Mouse (Mus musculus): ENCODE data around the gene Sin3a.

Gene Sin3a

GRCm38 (mm10) chr9:57137777-57138176, 65.9 kb downstream of the Sin3a start:
- DNase-seq = no peak

GRCm38 (mm10) chr9:57138507-57138906, 66.7 kb downstream of the Sin3a start:
- DNase-seq = no peak

- DNase-seq = no peak
Observed at GRCm38 (mm10) chr9:57139110-57139509, 67.3 kb downstream of the Sin3a start.

- no peak for DNase-seq
Observed at GRCm38 (mm10) chr9:57139571-57139970, 67.7 kb downstream of the Sin3a start.

- no peak for DNase-seq
Observed at GRCm38 (mm10) chr9:57141417-57142353, 69.8 kb downstream of the Sin3a start.

- no peak for DNase-seq
Observed at GRCm38 (mm10) chr9:57143212-57143611, 71.4 kb downstream of the Sin3a start.

- DNase-seq = no peak
Observed at GRCm38 (mm10) chr9:57144830-57145229, 73.0 kb downstream of the Sin3a start.

GRCm38 (mm10) chr9:57146451-57147066, 74.7 kb downstream of the Sin3a start:
- no peak for DNase-seq

- no peak for DNase-seq
Observed at GRCm38 (mm10) chr9:57147205-57148143, 75.6 kb downstream of the Sin3a start.

GRCm38 (mm10) chr9:57148144-57148878, 76.5 kb downstream of the Sin3a start, which contains the start of gene Neil1:
Gene Neil1 (minus strand): TSS chr9:57148305.
- DNase-seq = peak; percentile 86 to 93

GRCm38 (mm10) chr9:57149021-57149420, 77.2 kb downstream of the Sin3a start:
- DNase-seq = peak in 1 of 2 experiments; percentile 28

- DNase-seq = no peak
Observed at GRCm38 (mm10) chr9:57150192-57150591, 78.4 kb downstream of the Sin3a start.

- no peak for DNase-seq
Observed at GRCm38 (mm10) chr9:57152331-57152730, 80.5 kb downstream of the Sin3a start.

- DNase-seq = no peak
Observed at GRCm38 (mm10) chr9:57156383-57156782, 84.5 kb downstream of the Sin3a start.

- DNase-seq = no peak
Observed at GRCm38 (mm10) chr9:57156823-57157222, 85.0 kb downstream of the Sin3a start.

- DNase-seq = no peak
Observed at GRCm38 (mm10) chr9:57157499-57157898, 85.7 kb downstream of the Sin3a start.

GRCm38 (mm10) chr9:57158013-57158470, 86.2 kb downstream of the Sin3a start, which contains the start of gene Commd4:
Gene Commd4 (minus strand): TSS chr9:57158331.
- peak; percentile 97 to 99 for DNase-seq

GRCm38 (mm10) chr9:57158506-57158905, 86.7 kb downstream of the Sin3a start:
- no peak for DNase-seq

GRCm38 (mm10) chr9:57162496-57162895, 90.7 kb downstream of the Sin3a start:
- peak in 1 of 2 experiments; percentile 28 for DNase-seq

GRCm38 (mm10) chr9:57163137-57163536, 91.3 kb downstream of the Sin3a start:
- DNase-seq = no peak

GRCm38 (mm10) chr9:57166173-57166572, 94.3 kb downstream of the Sin3a start:
- no peak for DNase-seq

- DNase-seq = no peak
Observed at GRCm38 (mm10) chr9:57168411-57168810, 96.6 kb downstream of the Sin3a start.
